Mouse (Mus musculus) gastrocnemius, postnatal 14 days (tissue): ENCODE results near the gene Gm39653. TPM values are rescaled to one million over a fixed set of nuclear protein-coding genes. Genes with fewer than 3 reads are reported as not detected.

Source experiments
- DNase-seq: peaks from one replicate; pipeline ENCODE4 v3.0.0; 2021; ENCODE audit warnings: mixed read lengths
- intact Hi-C: fragments of 180-260 bp; cut with DNase I; formaldehyde crosslinking; loops from one replicate; pipeline ENCODE4 v1.15.1; 2025; ENCODE audit warnings: low total_unique reads
- total RNA-seq, 2 experiments: library from RNA; stranded (reverse); gene quantifications; 2 replicates each; pipeline ENCODE4 v1.2.3; 2021

The Gm39653 gene
- total RNA-seq, 2 experiments from 2014 or later = not detected

GRCm38 (mm10) chr1:63667949-63668851, 52.4 kb downstream of the Gm39653 start:
- intact Hi-C loops = loop anchor here (5.0 to 10.0 kb wide), 2 partner anchors 287 to 779 kb away; no protein-coding TSS in a partner anchor
- DNase-seq = no peak

- intact Hi-C loops = loop anchor here (5.0 to 10.0 kb wide), 2 partner anchors 286 to 778 kb away; no protein-coding TSS in a partner anchor
These were observed 53.0 kb downstream of the Gm39653 start for GRCm38 (mm10) chr1:63668852-63669160.

More at GRCm38 (mm10) chr1:63668852-63669160, 53.0 kb downstream of the Gm39653 start:
- DNase-seq = no peak

Other genes with a start within 250 kb of the Gm39653 start
- gene Adam23, start 170.1 kb upstream of the Gm39653 start, total RNA-seq = 1 to 10 TPM; 3.7 to 5.5 TPM
- gene Dytn, start 71.0 kb downstream of the Gm39653 start, total RNA-seq = not detected
- gene Mdh1b, start 114.3 kb downstream of the Gm39653 start, total RNA-seq = not detected
- 10 to 100 TPM; 12.5 to 17.2 TPM for gene Fastkd2, start 114.6 kb downstream of the Gm39653 start, total RNA-seq
- gene 4933402D24Rik, start 153.3 kb downstream of the Gm39653 start, total RNA-seq = not detected